Mouse (Mus musculus): ENCODE measurements around the gene Orc3.
"Not testable (repeated sequence)": the region's sequence is repeated elsewhere in the genome, so short reads cannot be mapped to it uniquely, and the experiment has no call there.

The Orc3 gene

DNA sequence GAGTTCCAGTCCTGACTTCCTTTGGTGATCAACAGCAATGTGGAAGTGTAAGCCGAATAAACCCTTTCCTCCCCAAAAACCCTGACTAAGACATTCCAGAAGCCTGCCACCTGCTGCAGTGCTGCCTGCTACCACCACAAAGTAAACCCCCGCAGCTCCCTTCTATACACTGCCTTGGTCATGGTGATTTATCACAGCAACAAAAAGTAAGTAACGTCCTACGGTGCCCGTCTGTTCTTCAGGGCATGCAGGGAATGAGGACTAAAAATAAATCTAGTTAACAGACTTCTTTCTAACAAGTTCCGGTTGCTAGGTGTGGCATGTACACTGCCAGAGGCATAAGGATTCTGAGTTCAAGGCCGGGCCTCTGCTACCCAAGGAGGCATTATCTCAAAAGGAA is 32.8 kb downstream of the Orc3 start:
- peak; percentile 46 for DNase-seq

DNA sequence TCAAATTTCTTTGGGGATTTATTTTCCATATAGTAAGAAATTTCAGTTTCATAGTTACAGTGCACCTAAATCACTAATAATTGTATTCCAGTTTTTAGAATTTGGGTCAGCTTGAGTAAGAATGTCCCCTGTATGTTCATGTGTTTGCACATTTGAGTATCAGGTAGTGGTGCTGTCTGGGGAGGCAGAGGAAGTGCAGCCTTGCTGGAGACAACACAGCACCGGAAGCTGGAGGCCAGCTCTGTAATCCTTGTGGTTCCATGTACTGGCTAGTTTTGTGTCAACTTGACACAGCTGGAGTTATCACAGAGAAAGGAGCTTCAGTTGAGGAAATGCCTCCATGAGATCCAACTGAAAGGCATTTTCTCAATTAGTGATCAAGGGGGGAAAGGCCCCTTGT is 33.3 kb downstream of the Orc3 start:
- not testable (repeated sequence) for DNase-seq

DNA sequence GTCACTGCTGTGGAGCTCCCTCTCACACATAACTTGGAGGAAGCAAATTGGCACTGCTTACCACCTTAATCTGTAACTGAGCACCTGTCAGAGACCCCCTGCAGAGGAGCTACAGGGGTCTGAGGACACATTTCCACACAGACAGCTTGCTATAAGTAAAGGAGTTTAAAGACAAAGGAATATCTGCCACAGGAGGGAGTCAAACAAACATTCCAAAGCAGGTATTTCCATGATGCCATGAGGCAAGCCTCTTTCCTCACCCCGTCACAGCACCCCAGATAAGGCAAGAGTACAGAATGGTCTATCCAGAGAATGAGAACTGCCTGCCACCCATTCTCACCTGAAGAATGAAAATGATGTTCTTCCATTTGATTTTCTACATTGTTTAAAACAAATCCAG is 35.5 kb downstream of the Orc3 start:
- no peak for DNase-seq

DNA sequence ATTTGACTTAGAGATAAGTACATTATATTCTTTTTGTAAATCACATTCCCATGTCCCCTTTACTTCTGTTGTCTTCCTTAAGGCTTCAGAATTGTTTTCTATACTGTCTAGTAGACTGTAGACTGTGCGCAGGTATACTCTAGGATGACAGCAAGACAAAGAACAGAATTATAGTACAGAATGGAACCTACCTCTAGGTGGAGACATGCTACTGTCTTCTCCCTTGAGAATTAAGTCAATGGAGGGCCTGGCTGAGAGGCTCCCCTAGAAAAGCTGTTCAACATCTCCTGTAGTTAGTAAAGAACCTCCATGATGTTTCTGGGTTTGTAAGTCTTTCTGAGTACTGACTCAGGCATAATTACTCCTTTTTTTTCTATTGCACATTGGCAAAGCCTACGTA is 37.7 kb downstream of the Orc3 start:
- no peak for DNase-seq

DNA sequence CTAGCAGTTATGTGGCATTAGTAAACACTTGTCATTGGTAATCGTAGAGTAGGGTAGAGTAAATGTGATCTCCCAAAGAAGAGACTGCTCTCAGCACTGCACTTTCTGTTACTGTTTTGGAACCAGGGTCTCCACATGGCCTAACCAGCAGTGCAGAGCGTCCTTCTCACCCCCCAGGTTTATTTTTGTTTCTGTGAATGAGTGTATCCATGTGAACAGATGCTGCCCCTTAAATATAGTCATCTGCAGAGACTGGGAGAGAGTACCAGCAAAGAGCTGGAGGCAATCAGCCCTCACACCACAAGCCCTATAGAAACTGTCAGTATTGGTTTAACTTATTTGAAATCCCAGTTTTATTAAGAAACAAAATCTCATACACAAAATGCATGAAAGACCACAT is 41.9 kb downstream of the Orc3 start:
- no peak for DNase-seq

DNA sequence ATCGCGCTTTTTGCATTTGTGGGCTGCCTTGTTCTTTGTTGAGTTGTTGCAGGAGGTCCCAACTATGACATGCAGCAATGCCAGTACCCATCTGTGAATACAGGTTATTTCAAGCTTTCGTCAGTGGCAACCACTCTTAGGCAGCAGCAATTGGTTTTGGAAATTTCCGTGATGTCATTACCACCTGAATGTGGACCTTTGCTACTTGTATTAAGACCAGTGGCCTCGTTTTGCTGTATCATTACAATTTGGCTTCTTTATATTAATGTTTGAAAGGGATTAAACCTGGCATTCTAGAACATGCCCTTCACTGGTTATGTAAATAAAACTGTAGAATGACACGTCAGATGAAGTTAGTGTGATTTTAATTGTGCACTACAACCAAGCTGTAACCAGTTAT is 48.5 kb downstream of the Orc3 start:
- no peak for DNase-seq

DNA sequence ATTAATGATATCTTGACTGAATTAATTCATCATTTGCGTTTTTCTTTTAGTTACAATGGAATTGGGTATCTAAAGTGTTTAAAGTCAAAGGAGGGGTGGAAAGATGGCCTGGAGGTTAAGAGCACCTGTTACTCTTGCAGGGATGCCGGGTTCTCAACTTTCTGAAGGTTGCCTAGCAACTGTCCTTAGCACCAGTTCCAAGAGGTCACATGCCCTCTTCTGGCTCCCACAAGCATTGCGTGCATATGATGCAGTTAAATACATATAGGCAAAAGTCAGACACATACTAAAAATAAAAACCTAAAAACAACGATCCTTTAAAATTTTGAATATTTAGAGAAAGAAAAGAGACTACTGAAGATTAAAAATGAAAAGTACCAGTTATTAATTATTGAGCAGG is 53.8 kb downstream of the Orc3 start:
- DNase-seq, result no peak

DNA sequence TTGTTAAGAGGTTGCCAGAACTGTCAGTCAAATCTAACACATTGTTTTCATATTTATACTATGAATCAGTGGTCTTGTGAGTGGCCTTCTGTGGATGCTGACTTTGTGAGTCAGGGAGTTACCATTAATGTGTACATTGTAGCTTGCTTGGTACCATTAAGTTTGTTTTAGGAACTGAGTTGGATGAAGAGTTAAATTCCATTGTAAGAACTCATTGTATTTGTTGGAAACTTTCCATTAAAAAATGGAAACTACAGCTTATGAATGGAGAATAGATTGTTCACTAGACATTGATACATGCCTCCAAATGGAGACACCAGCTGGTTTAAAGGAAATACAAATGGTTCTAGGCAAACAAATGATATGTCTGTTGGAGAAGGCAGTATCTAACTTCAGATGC is 58.6 kb downstream of the Orc3 start:
- DNase-seq, result no peak

DNA sequence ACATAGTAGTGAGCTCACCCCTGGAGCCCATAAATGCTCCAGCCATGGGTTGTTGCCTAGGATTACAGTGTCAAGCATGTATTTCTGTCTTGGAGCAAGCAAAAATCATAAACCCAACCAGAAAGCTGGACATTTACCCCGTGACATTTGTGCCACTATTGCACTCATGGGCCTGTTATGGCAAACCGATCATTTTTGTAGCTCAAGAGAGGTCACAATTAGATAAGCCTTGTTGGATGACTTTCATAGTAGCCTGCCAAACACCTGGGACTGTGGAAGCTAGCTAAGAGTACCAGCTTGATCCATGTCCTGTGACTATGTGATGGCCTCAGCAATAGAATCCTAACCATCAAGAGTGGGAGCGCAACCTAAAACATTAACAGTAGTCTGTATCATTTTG is 59.1 kb downstream of the Orc3 start:
- DNase-seq, result no peak

DNA sequence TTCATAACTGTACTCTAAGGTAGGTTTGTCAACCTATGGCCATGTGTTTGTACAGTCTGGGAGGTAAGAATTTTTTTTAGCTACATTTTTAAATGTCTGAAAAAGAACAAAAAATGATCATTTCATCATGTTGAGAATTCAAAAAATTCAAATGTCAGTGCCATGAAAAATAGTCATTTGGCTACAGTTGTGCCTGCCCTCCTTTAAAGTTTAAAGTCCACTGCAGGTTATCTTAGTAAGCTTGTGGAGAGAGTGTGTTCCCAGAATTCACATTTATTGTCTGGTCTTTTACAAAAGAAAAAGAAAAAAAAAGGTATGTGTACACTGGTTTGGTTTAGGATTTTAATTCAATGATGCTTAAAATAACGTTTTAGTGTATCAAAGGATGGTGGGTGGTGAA is 60.1 kb downstream of the Orc3 start:
- no peak for DNase-seq

DNA sequence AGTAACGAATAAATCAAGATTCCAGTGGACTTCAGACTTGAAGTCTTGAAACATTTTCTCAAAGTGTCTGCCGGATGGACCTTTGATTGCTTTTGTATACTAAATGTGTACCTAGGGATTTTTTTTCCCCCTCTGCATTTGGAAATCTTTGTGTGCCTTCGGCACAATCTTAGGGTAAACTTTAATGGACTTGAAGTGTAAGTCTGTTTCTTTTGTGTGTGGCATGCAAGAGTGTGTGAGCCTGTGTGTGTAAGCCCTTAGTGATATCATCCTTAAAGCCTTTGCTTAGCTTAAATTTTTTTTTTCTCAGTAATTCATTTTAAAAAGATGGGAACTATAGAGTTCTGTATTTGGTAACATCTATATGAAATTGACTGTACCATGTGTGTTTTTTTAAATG is 62.8 kb downstream of the Orc3 start:
- DNase-seq, result no peak

DNA sequence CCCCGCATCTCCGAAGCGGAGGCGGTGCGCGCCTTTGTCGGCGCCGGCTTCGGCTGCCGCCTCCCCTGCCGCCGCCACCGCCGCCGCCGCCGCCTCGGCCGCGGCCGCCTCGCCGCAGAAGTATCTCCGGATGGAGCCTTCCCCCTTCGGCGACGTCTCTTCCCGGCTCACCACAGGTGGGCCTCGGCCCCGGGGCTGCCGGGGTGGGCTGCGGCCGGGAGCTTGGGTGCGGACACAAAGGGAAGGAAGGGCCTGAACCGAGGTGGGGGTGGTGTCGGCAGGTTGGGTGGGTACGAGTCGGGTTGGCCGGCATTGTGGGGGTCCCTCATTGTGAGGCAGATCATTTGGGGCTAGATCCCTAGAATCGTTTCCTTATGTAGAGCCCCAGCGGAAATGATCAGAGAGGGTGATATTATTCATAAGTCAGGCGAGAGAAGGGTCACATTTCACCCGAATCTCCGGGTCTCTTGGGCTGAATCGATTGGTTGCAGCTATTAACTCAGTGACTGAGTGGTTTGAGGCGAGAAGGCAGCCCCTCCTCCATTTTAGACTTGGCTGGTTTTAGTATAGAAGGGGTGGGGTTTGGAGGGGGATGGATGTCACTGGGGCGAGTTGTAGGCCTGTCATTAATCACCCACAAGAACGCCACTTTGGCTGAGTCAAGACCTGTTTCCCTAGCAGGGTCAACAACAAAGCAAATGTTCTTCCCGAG is 63.5 kb downstream of the Orc3 start:
- DNase-seq, result no peak

DNA sequence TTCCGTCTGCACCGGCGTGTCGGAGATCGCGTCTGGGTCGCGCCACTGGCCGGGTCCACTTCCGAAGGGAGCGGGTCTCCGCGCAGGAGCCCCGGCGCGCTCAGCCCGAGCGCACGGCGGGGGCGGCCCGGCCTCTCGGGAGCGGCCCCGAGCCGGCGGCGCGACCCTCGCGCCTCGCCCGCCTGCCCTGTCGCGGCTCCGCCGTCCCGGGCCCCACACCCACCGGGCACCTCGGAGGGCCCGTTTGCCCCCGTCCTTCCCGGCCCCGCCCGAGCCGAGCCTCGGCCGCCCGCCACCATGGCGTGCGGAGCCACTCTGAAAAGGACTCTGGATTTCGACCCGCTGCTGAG is 64.0 kb downstream of the Orc3 start, which contains the start of gene Akirin2:
Gene Akirin2 (plus strand): TSS at position 190 of the 350 bp plus-strand sequence.
- peak; percentile 50 for DNase-seq

DNA sequence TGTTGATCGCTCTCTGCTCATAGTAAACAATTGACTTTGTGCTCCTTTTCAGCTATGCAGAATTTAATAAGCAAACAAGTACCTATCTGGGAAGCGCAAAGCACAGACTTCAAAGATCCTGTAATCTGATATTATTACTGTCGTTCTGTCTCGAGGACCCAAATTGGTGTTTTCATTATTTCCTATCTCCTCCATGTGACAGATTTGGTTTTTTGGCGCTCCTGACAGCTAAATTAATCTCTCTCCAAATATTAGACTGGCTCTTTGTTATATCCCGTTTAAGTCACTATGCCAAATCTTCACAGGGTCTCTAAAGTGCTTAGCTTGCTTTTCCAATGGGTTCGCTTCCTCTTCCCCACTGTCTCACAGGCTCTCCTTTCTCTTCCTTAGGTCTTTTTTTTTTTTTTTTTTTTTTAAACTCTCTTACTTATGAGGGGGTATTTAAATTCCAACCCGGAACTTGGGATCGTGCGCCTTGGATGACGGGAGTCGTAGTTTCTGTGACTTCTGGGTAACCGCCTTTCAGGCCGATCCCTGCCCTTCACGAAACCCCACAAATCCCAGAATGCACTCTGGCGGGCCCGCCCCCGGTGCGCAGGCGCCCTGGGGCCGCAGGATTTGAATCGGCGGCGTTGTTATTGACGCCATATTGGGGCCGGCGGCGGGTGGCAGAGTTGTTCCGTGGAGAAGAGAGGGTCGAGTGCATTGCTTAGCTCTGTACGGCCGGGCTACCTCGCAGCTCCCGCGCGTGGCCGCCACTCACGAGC is 64.6 kb downstream of the Orc3 start:
- DNase-seq, result peak; percentile 98

DNA sequence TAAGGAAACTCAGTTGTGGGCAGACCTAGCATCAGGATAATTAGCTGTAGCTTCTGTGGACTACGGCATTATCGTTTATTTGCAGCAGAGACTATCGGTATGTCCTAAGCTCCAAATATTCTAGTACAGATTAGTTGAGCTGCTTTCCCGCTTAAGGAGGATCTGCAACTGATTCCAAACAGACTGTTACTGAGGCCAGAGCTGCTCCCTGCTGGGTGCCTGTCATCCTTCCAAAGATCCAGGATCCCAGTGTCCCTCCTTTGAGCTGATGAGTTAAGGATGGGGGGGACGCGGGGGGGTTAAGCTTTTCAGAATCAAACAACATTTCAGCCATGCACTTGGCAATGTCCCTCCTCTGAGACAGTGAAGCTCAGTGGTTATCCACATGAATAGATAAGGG is 84.8 kb downstream of the Orc3 start:
- no peak for DNase-seq

DNA sequence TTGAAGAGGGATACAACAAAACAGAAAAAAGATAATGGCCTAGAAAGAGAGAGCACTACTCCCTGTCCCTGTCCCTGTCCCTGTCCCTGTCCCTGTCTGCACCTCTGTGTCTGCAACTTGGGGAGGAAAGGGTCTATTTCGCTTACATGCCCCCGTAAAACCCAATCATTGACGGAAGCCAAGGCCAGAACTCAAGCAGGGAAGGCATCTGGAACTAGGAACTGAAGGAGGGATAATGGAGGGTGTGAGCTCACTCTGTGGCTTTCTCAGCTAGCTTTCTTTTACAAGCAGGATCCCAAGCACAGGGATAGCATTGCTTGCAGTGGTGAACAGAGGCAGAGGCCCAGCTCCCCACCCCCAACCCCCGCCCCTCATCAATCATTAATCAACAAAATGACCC is 85.4 kb downstream of the Orc3 start:
- DNase-seq, result no peak

DNA sequence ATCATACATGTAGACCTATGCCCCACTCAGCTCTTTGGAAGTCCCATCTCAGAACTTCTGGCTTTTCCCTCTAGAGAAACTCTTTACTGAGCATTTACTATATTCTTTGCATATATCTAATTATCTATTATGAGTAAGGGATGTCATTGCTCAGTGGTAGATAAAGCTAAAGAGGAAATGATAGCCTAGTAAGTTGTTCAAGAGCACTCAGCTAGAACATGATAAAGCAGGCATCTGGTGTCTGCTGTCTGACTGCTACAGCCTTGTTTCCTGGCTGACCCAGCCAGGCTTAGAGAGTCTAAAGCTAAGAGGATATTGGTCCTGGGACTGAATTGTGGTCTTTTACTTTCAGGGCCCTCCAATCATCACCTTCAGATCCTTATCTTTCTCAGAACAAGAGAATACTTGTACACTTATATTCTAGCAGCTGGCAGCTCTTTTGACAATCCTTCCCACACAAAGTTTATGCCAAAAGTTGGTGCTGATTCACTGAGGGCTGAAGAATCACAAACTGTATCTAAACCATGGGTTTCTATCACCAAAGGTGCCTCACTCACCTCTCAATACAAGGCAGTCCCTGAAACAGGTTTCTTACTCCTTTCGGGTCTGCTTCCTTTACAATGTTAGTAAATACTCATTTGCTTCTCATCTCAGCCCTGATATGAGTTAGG is 86.2 kb downstream of the Orc3 start:
- DNase-seq, result no peak

DNA sequence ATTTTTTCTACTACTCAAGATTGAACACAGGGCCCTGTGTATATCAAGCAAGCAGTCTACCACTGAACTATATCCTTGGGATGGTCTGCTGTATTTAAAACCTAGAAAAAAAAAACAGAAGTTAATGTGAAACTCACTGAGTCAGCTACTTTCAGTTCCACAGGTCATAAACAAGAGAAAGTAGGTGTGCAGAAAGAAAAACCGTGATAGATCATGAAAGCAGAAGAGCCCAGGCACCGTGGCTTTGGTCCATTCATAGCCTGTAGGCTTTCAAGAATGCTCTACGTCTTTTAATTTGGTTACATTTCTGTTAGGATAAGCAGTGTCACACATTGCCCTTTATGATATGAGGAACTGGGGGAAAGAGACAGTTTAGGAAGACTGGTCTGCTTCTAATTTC is 88.0 kb downstream of the Orc3 start:
- DNase-seq, result no peak

DNA sequence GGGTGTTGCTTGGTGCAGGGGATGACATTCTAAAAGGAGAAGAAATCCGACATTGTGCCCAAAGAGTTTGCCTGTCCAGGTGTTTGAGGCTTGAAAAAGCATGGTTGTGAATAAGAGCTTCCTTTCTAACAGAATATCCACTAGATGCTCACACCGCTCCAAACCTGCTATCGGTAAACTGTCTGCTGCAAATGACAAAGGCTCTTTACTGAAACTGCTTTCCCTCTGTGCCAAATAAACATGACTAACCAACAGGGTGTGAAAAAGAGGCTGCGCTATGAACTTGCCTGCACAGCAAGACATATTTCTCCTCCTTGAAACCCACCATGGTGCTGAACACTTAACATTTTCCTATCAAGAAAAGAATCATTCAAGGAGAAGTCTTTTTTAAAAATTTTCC is 91.2 kb downstream of the Orc3 start:
- DNase-seq, result no peak

DNA sequence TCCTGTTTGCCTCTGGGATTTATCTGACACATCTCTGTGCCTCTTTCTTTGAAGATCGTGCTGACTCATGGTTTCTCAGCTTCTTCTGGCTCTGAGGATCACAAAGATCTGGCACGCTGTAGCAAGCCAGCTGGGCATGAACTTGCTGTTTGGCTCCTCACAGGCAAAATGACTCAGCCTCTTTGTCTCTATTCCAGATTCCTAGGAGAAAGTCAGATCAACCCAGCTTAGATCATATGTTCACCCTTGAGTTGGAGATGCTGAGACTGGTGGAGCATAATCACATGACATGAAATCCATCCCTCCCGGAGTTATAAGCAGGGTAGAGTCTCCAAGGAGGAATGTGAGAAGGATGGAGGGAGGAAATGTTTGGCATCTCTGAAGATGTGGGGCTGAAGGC is 91.9 kb downstream of the Orc3 start:
- DNase-seq, result no peak
